Mouse (Mus musculus) E14TG2a.4 (cell line): ENCODE measurements around the gene 1700113H08Rik.

Experiments
- CTCF ChIP-seq: conservative IDR thresholded peaks from 2 replicates; pipeline ENCODE4 v1.5.1; 2014; ENCODE audit warnings: low read length
- NANOG ChIP-seq: IDR thresholded peaks from 2 replicates; pipeline ENCODE4 v1.6.1; 2014; ENCODE audit warnings: borderline replicate concordance, low read length, mixed read lengths
- POU5F1 ChIP-seq: IDR thresholded peaks from 2 replicates; pipeline ENCODE4 v1.6.1; 2014; ENCODE audit warnings: low read length, borderline replicate concordance

DNA sequence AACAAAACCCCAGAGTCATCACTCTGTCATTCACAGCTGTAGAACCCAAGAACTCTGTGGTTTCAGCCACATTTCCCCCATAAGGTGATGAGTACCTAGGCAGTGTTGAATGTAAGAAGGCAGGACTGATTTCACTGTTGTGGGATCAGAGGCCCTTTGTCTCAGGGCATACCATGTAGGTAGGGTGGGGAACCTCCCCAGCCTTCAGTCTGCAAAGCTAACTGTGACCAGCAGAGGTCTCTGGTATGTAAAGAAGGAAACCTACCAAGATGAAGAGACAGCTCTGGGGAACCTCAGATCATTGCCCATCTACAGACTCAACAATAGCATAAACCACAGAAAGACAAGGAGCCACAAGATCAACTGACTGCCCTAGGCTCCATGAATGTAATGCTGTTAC is 36.4 kb downstream of the 1700113H08Rik start:
- TF ChIP-seq CTCF = peak; percentile 42
- TF ChIP-seq NANOG = no peak
- TF ChIP-seq POU5F1 = no peak
